Mouse (Mus musculus): ENCODE data around the gene Olfr2.
"Not testable (repeated sequence)": the region's sequence is repeated elsewhere in the genome, so short reads cannot be mapped to it uniquely, and the experiment has no call there.

The Olfr2 gene

GRCm38 (mm10) chr7:107005972-107006371, at the start of gene Olfr2:
TSS of gene Olfr2 (minus strand) at chr7:107006072.
- DNase-seq (ENCODE audit: low spot score in 2 of 2) = no peak

- DNase-seq (ENCODE audit: low spot score in 2 of 2) = no peak
These were observed 41.7 kb upstream of the Olfr2 start for GRCm38 (mm10) chr7:107047578-107047977.

- DNase-seq (ENCODE audit: low spot score in 2 of 2) = peak in 1 of 2 experiments; percentile 10
These were observed 40.0 kb upstream of the Olfr2 start for GRCm38 (mm10) chr7:107045833-107046232.

GRCm38 (mm10) chr7:107044407-107044806, 38.5 kb upstream of the Olfr2 start:
- no peak for DNase-seq (ENCODE audit: low spot score in 2 of 2)

- DNase-seq (ENCODE audit: low spot score in 2 of 2) = no peak
These were observed 37.3 kb upstream of the Olfr2 start for GRCm38 (mm10) chr7:107043136-107043535.

GRCm38 (mm10) chr7:107039934-107040563, 34.2 kb upstream of the Olfr2 start:
- no peak for DNase-seq (ENCODE audit: low spot score in 2 of 2)

GRCm38 (mm10) chr7:107030874-107031273, 25.0 kb upstream of the Olfr2 start, which contains the start of gene Olfr713:
TSS of gene Olfr713 (plus strand) at chr7:107031174.
- DNase-seq (ENCODE audit: low spot score in 2 of 2) = no peak

GRCm38 (mm10) chr7:107004169-107004568, 1.7 kb downstream of the Olfr2 start:
- no peak for DNase-seq (ENCODE audit: low spot score in 2 of 2)

GRCm38 (mm10) chr7:107000798-107001197, 5.1 kb downstream of the Olfr2 start:
- no peak for DNase-seq (ENCODE audit: low spot score in 2 of 2)

GRCm38 (mm10) chr7:106985236-106985635, 20.6 kb downstream of the Olfr2 start:
- no peak for DNase-seq (ENCODE audit: low spot score in 2 of 2)

GRCm38 (mm10) chr7:106975353-106975752, 30.5 kb downstream of the Olfr2 start, which contains the start of gene Olfr711:
TSS of gene Olfr711 (minus strand) at chr7:106975453.
- DNase-seq (ENCODE audit: low spot score in 2 of 2) = no peak

- DNase-seq (ENCODE audit: low spot score in 2 of 2) = not testable (repeated sequence)
These were observed 38.4 kb downstream of the Olfr2 start for GRCm38 (mm10) chr7:106967503-106967902.

- no peak for DNase-seq (ENCODE audit: low spot score in 2 of 2)
These were observed 42.0 kb downstream of the Olfr2 start, which contains the start of gene Olfr6 for GRCm38 (mm10) chr7:106963837-106964236. TSS of gene Olfr6 (minus strand) at chr7:106963937.

GRCm38 (mm10) chr7:106948212-106948611, 57.7 kb downstream of the Olfr2 start, which contains the start of gene Olfr710:
TSS of gene Olfr710 (minus strand) at chr7:106948312.
- no peak for DNase-seq (ENCODE audit: low spot score in 2 of 2)
